Mouse (Mus musculus) limb, embryonic 13.5 days (tissue): ENCODE results near the gene Msh5. TPM values are rescaled to one million over a fixed set of nuclear protein-coding genes. Genes with fewer than 3 reads are reported as not detected.
A peak's percentile ranks its signal among the peaks of the same experiment; 100 is the strongest.
"Not testable (repeated sequence)": the region's sequence is repeated elsewhere in the genome, so short reads cannot be mapped to it uniquely, and the experiment has no call there.

Source experiments
- ATAC-seq: fragments of 200-750 bp; cut with Nextera tagmentation; 2 replicates; pipeline ENCODE4 v1.8.0; 2017; ENCODE audit warnings: low read depth, moderate number of reproducible peaks, moderate TSS enrichment; ENCODE audit not compliant: low FRiP score
- H3K27ac ChIP-seq: fragments of 300-500 bp; sonication (generic); 2 replicates; pipeline ENCODE4 v1.5.1; 2015; ENCODE audit warnings: inconsistent platforms, mild to moderate bottlenecking, moderate library complexity
- H3K27me3 ChIP-seq: fragments of 300-500 bp; sonication (generic); 2 replicates; pipeline ENCODE4 v1.6.1; 2015; ENCODE audit warnings: mild to moderate bottlenecking, inconsistent platforms
- H3K36me3 ChIP-seq: fragments of 300-500 bp; sonication (generic); 2 replicates; pipeline ENCODE4 v1.6.1; 2015; ENCODE audit warnings: inconsistent platforms, mild to moderate bottlenecking, moderate library complexity
- H3K4me1 ChIP-seq: fragments of 300-500 bp; sonication (generic); 2 replicates; pipeline ENCODE4 v1.6.1; 2015; ENCODE audit warnings: inconsistent platforms
- H3K4me2 ChIP-seq: fragments of 300-500 bp; sonication (generic); replicated peaks from 2 replicates; pipeline ENCODE4 v1.6.1; 2015; ENCODE audit warnings: inconsistent platforms, mild to moderate bottlenecking, moderate library complexity
- H3K4me3 ChIP-seq: fragments of 300-500 bp; sonication (generic); 2 replicates; pipeline ENCODE4 v1.5.1; 2015; ENCODE audit warnings: moderate library complexity, mild to moderate bottlenecking, inconsistent platforms
- H3K9ac ChIP-seq: fragments of 300-500 bp; sonication (generic); 2 replicates; pipeline ENCODE4 v1.6.1; 2015; ENCODE audit warnings: mild to moderate bottlenecking, inconsistent platforms
- H3K9me3 ChIP-seq: fragments of 300-500 bp; sonication (generic); 2 replicates; pipeline ENCODE4 v1.6.1; 2016; ENCODE audit warnings: inconsistent platforms
- WGBS: fragments of 180-500 bp; shearing (Covaris S2); methylation state at CpG from one replicate; pipeline ENCODE4 v1.1.7; 2015; 5-methylcytosine and 5-hydroxymethylcytosine counted together
- polyA plus RNA-seq: library from polyadenylated mRNA; unstranded; fragments of >200 nt; fragmentation: Nextera tagmentation; extraction: Ambion mirVana; gene quantifications from 2 replicates; pipeline ENCODE4 v1.2.1, GENCODE M21; 2015

Msh5 gene
- polyA plus RNA-seq, 1 experiment from 2014 or later: 2.6 TPM

DNA sequence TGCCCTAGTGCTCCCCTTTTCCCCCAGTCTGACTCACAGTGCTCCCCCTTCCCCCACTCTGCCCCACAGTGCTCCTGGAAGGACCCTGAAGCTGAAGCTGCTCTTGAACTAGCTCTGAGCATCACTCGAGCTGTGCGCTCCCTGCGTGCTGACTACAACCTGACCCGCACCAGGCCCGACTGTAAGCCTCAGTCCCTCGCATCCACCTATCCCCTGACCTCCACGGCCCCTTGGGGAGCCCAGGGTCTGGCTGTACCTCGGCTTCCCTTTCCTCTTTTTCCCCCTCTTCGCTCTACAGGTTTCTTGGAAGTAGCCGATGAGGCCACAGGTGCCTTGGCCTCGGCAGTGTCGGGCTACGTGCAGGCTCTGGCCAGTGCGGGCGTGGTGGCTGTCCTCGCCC lies 31.2 kb downstream of the Msh5 start:
- no peak for ATAC-seq
- Histone ChIP-seq H3K36me3 (peaks cover 76% of the 10 kb centered on the region), H3K27me3 (no peaks in the 10 kb centered on the region), H3K4me1 (no peaks in the 10 kb centered on the region; the same call in 1 of the 2 replicates), H3K9me3 (no peaks in the 10 kb centered on the region), H3K27ac (no peak overlapping the region), H3K4me2 (no peak overlapping the region), H3K4me3 (no peak overlapping the region), H3K9ac (no peak overlapping the region)
- 90% methylated on average over 16 of the region's 16 CpGs for WGBS

DNA sequence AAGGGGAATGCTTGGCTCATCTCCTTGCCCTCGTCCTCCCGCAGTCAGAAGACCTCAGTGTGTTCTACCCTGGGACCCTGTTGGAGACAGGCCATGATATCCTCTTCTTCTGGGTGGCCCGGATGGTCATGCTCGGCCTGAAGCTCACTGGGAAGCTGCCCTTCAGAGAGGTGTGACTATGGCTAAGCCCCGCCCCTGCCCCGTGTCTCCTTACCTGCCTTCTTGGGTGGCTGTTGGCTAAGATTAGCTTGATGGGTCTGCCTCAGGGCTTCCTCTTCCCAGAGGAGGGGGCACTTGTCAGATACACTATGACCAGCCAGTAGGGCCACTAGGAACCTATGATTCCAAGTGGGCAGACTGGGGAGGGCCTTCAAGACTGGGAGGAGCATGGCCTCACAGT lies 33.3 kb downstream of the Msh5 start:
- H3K27me3 ChIP-seq: no peaks in the 10 kb centered on the region
- H3K9me3 ChIP-seq: no peaks in the 10 kb centered on the region
- ATAC-seq: no peak
- no peaks in the 10 kb centered on the region; the same call in 1 of the 2 replicates for H3K4me1 ChIP-seq
- no peak overlapping the region for H3K4me3 ChIP-seq
- H3K27ac ChIP-seq: no peak overlapping the region
- H3K36me3 ChIP-seq: peaks cover 95% of the 10 kb centered on the region
- H3K9ac ChIP-seq: no peak overlapping the region
- no peak overlapping the region for H3K4me2 ChIP-seq
- 84% methylated on average over 6 of the region's 6 CpGs for WGBS

DNA sequence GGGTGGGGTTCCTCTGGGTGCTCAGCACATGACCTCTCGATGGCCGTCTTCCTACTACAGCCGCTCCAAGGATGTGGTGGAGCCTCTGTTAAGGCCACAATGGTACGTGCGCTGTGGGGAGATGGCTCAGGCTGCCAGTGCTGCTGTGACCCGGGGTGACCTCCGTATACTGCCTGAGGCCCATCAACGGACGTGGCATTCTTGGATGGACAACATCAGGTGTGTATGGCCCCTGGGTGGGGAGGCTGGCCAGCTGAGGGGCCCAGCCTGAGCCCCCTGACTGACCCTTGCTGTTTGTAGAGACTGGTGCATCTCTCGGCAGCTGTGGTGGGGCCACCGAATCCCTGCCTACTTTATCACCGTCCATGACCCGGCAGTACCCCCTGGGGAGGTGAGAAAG lies 34.1 kb downstream of the Msh5 start:
- H3K4me2 ChIP-seq: no peak overlapping the region
- no peak overlapping the region for H3K4me3 ChIP-seq
- no peak for ATAC-seq
- no peaks in the 10 kb centered on the region for H3K9me3 ChIP-seq
- WGBS: 80% methylated on average over 13 of the region's 13 CpGs
- no peak overlapping the region for H3K9ac ChIP-seq
- H3K27ac ChIP-seq: no peak overlapping the region
- H3K27me3 ChIP-seq: no peaks in the 10 kb centered on the region
- H3K36me3 ChIP-seq: peaks cover 98% of the 10 kb centered on the region
- no peaks in the 10 kb centered on the region; the same call in 1 of the 2 replicates for H3K4me1 ChIP-seq

DNA sequence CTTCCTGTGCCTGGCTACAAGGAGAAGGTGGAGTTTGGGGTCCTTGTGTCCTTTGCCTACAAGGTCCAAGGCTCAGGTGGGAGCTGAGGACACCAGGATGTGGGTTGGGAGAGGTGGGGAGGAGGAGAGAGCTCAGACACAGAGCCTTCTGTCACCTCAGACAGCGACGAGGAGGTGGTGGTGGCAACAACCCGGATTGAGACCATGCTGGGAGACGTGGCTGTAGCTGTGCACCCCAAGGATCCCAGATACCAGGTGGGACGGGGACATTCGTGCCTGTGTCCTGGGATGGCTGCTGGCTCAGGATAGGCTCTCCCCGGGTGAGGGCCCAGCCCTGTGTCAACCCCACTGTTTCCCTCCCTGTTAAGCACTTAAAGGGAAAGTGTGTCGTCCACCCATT lies 35.1 kb downstream of the Msh5 start:
- Histone ChIP-seq H3K36me3 (peaks cover 99% of the 10 kb centered on the region), H3K27me3 (no peaks in the 10 kb centered on the region), H3K9ac (no peak overlapping the region), H3K27ac (no peak overlapping the region), H3K4me3 (no peak overlapping the region), H3K4me1 (no peaks in the 10 kb centered on the region; the same call in 1 of the 2 replicates), H3K9me3 (no peaks in the 10 kb centered on the region), H3K4me2 (no peak overlapping the region)
- no peak for ATAC-seq
- 93% methylated on average over 8 of the region's 8 CpGs for WGBS

DNA sequence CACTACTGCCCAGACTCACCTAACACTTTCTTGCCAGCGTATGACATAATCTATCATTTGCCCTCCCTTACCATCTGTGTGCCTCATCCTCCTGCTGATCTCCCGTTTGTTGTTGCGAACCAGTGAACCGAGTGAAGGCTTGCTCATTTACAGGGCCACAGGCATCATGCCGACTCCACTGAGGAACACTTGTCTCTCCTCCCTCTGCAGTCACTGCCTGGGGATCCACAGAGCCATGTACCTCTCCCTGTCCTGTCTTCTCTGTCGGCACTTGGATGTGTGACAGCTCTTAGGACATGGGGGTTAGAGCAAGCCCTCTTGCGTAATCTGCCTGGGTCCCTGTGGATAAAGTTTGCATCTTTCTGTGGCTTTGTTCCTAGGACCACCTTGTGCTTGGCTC lies 37.0 kb downstream of the Msh5 start:
- Histone ChIP-seq H3K36me3 (peaks cover 97% of the 10 kb centered on the region), H3K9me3 (no peaks in the 10 kb centered on the region), H3K4me3 (no peak overlapping the region), H3K4me2 (no peak overlapping the region), H3K27ac (no peak overlapping the region), H3K27me3 (no peaks in the 10 kb centered on the region), H3K9ac (no peak overlapping the region), H3K4me1 (no peaks in the 10 kb centered on the region)
- no peak for ATAC-seq
- 93% methylated on average over 7 of the region's 7 CpGs for WGBS

DNA sequence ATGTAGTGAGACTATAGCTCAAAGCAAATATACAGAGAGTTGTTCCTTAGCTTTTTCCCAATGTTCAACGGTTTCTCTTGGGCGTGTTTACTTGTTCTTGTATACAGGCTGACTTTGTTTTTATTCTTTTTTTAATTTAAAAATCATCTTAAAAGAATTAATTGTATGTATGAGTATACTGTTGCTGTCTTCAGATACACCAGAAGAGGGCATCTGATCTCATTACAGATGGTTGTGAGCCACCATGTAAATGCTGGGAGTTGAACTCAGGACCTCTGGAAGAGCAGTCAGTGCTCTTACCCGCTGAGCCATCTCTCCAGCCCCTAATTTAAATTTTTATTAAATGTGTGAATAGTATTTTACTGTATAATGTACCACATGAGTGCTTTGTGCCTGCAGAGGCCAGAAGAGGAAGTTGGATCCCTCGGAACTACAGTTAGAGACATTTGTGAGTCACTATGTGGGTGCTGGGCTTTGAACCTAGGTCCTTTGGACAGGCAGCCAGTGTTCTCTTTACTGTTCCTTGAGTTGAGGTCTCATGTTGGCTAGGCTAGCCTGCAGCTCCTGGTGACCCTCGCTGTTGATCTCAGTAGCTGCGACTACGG lies 39.1 kb downstream of the Msh5 start:
- H3K4me3 ChIP-seq: no peak overlapping the region
- H3K9me3 ChIP-seq: no peaks in the 10 kb centered on the region
- H3K4me1 ChIP-seq: peaks cover 12% of the 10 kb centered on the region
- no peak overlapping the region for H3K4me2 ChIP-seq
- H3K27me3 ChIP-seq: no peaks in the 10 kb centered on the region
- H3K9ac ChIP-seq: no peak overlapping the region
- 95% methylated on average over 7 of the region's 7 CpGs for WGBS
- H3K27ac ChIP-seq: no peak overlapping the region
- ATAC-seq: no peak
- H3K36me3 ChIP-seq: peaks cover 84% of the 10 kb centered on the region

DNA sequence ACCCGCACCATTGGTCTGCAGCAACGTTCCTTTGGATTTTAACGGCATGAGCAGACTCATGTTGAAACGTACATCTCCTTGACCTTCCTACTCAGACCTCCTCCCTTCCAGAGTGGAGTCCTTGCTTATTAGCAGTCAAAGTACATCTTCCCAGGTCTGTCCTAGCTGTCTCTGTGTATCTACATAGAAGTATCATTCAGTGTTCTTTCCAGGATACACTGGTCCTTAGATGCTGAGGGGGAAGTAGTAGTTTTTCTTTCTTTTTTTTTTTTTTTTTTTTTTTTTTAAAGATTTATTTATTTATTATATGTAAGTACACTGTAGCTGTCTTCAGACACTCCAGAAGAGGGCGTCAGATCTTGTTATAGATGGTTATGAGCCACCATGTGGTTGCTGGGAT lies 40.6 kb downstream of the Msh5 start:
- Histone ChIP-seq H3K36me3 (peaks cover 68% of the 10 kb centered on the region), H3K4me1 (peaks cover 17% of the 10 kb centered on the region)
- 95% methylated on average over 5 of the region's 5 CpGs for WGBS
- not testable (repeated sequence) for H3K27ac ChIP-seq, H3K9ac ChIP-seq, H3K9me3 ChIP-seq, ATAC-seq, H3K4me2 ChIP-seq, H3K4me3 ChIP-seq, H3K27me3 ChIP-seq

DNA sequence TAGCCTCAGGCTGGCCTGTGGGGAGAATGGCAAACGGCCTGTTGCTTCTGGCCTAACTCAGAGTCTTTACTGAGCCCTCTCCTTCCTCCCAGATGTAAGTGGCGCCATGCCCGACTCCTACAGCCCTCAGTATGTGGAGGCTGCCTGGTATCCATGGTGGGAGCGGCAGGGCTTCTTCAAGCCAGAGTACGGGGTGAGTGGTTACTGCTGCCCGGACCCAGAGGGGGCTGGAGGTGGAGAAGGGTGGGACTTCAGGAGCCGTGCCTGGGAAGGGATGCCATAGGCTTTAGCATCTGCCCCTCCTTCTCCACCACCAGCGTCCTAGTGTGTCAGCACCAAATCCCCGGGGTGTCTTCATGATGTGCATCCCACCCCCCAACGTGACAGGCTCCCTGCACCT lies 41.4 kb downstream of the Msh5 start:
- H3K4me1 ChIP-seq: peaks cover 17% of the 10 kb centered on the region
- H3K27ac ChIP-seq: no peak overlapping the region
- H3K9ac ChIP-seq: 0 out of 2 replicates have a peak overlapping the region, but pooled peaks have one; percentile 13
- WGBS: 86% methylated on average over 10 of the region's 10 CpGs
- H3K9me3 ChIP-seq: no peaks in the 10 kb centered on the region
- peaks cover 60% of the 10 kb centered on the region for H3K36me3 ChIP-seq
- no peak for ATAC-seq
- no peak overlapping the region for H3K4me3 ChIP-seq
- no peak overlapping the region for H3K4me2 ChIP-seq
- no peaks in the 10 kb centered on the region for H3K27me3 ChIP-seq

DNA sequence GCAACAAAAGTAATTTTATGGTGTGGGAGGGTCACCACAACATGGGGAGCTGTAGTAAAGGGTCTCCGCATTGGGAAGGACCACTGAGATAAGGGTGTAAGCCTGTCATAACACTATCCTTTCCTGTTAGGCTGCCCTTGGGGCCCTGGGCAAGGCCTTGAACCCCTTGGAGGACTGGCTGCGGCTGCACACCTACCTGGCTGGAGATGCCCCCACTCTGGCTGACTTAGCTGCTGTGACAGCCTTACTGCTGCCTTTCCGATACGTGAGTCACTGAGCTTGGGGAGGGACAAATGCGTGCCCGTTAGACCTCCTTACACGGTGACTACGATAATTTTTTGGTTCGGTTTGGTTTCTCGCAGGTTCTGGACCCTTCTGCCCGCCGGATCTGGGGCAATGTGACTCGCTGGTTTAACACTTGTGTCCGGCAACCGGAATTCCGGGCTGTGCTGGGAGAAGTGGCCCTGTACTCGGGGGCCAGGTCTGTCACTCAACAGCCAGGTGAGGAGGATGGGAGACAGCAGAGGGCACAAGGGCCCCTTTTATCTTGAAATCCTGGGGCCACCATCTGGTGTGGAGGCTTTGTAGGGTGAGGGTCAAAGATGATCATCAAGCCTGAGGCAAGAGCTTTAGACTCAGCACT lies 42.3 kb downstream of the Msh5 start:
- H3K27ac ChIP-seq: no peak overlapping the region
- H3K4me2 ChIP-seq: no peak overlapping the region
- no peaks in the 10 kb centered on the region for H3K9me3 ChIP-seq
- peaks cover 53% of the 10 kb centered on the region for H3K36me3 ChIP-seq
- WGBS: 93% methylated on average over 17 of the region's 17 CpGs
- ATAC-seq: no peak
- H3K4me1 ChIP-seq: peaks cover 27% of the 10 kb centered on the region
- H3K9ac ChIP-seq: no peak overlapping the region
- H3K4me3 ChIP-seq: no peak overlapping the region
- no peaks in the 10 kb centered on the region for H3K27me3 ChIP-seq

DNA sequence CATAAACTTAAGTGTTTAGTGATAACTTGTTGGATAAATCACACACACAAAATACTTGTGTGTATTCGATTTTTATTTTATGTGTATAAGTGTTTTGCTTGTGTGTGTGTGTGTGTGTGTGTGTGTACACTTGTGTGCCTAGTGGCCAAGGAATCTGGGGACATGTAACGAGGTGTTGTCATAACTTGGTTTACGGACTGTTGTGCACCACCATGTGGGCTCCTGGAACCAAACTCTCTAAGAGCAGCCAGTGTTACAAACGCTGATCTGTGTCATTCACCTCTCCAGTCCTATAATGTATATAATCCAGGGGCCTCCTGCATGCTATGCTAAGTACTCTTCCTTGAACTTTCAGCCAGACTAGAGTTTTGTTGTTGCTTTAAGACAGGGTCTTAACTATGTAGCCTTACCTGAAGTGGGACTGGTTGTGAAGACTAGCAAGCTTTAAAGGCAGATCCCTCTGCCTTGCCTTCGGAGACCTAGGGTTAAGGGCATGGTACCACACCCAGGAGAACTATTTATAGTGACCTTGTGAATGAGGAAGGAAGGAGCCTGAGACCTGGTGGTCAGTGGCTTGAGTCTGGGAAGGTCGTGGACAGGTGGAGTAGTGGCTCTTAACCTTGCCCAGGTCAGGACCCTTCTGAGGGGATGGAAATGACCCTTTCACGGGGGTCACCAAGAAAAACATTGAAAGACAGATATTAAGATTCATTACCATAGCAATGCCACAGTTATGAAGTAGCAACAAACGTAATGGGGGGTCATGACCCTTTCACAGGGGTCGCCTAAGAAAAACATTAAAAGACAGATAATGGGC lies 43.3 kb downstream of the Msh5 start:
- peak overlapping the region; percentile 95 for H3K4me3 ChIP-seq
- H3K36me3 ChIP-seq: peaks cover 53% of the 10 kb centered on the region
- no peak for ATAC-seq
- H3K27ac ChIP-seq: peak overlapping the region; percentile 98; the same call in 1 of the 2 replicates
- peaks cover 36% of the 10 kb centered on the region for H3K4me1 ChIP-seq
- no peaks in the 10 kb centered on the region for H3K9me3 ChIP-seq
- H3K27me3 ChIP-seq: no peaks in the 10 kb centered on the region
- peak overlapping the region; percentile 98 for H3K9ac ChIP-seq
- WGBS: 60% methylated on average over 9 of the region's 9 CpGs
- H3K4me2 ChIP-seq: peak overlapping the region; percentile 99

DNA sequence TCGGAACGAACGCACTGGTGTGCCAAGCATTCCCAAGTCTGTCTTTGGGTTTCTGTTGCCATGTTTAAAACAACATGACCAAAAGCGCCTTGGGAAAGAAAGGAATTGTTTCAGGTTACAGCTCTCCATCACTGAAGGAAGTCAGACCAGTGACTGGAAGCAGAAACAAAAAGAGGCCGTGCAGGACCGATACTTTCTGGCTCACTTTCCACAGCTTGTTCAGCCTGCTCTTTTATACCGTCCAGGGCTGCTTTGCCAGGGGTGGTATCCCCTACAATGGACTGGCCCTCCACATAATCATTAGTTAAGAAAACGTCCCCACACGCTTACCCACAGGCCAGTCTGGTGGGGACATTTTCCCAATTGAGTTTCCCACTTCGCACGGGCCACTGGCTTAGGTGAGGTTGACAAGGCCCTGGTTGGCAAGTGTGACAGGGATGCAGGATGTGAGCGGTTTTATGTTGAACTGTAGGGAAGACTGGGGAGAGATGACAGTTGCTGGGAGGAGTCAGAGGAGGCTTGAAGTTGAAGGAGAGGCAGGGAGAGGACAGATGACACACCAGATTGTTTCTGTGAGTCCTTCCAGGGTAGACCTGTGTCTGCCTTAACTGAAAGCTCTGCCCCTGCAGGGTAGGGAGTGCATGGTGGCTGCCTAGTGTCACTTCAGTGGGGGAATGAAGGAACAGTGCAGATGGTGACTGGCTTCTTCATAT lies 44.2 kb downstream of the Msh5 start:
- ATAC-seq: no peak
- H3K4me1 ChIP-seq: peaks cover 38% of the 10 kb centered on the region
- no peaks in the 10 kb centered on the region for H3K9me3 ChIP-seq
- peak overlapping the region; percentile 99 for H3K4me2 ChIP-seq
- peak overlapping the region; percentile 98 for H3K9ac ChIP-seq
- H3K27me3 ChIP-seq: no peaks in the 10 kb centered on the region
- H3K4me3 ChIP-seq: peak overlapping the region; percentile 95
- WGBS: 7% methylated on average over 12 of the region's 12 CpGs
- peak overlapping the region; percentile 98 for H3K27ac ChIP-seq
- H3K36me3 ChIP-seq: peaks cover 53% of the 10 kb centered on the region
